Mouse (Mus musculus) bone marrow, adult 2 months (tissue): ENCODE data around the gene Rpl7l1.

Experiments
- CTCF ChIP-seq: fragments of 200-500 bp; IDR thresholded peaks from 2 replicates; pipeline ENCODE4 v1.5.1; 2011; ENCODE audit warnings: low read length, control low read depth; ENCODE audit not compliant: control insufficient read depth, insufficient read depth
- POLR2A ChIP-seq: fragments of 200-500 bp; IDR thresholded peaks from 2 replicates; pipeline ENCODE4 v1.6.1; 2011; ENCODE audit warnings: low read depth, mild to moderate bottlenecking, control low read depth, low read length, borderline replicate concordance; ENCODE audit not compliant: control insufficient read depth

GRCm38 (mm10) chr17:46809131-46809830, 26.8 kb upstream of the Rpl7l1 start:
- TF ChIP-seq CTCF (no peak), POLR2A (no peak)
